Mouse (Mus musculus): Measurements from ENCODE around the gene Als2cr12. TPM values are rescaled to one million over a fixed set of nuclear protein-coding genes. Genes with fewer than 3 reads are reported as not detected.

Als2cr12 gene
- polyA plus RNA-seq, 1 experiment from 2014 or later, result not detected

GRCm38 (mm10) chr1:58717589-58718270, 21.9 kb upstream of the Als2cr12 start:
- Histone ChIP-seq H3K4me3 (no peak overlapping the region), H3K27ac (replicated peaks) (no peak overlapping the region), H3K27me3 (replicated peaks) (no peaks in the 10 kb centered on the region), H3K4me1 (peaks cover 46% of the 10 kb centered on the region), H3K4me2 (no peak overlapping the region), H3K9ac (no peak overlapping the region), H3K9me3 (no peaks in the 10 kb centered on the region), H3K36me3 (peaks cover 64% of the 10 kb centered on the region)
- no peak for ATAC-seq (ENCODE audit: extremely low read depth, insufficient number of reproducible peaks, low FRiP score, low TSS enrichment)
- 90% methylated on average over 8 of the region's 8 CpGs for WGBS

GRCm38 (mm10) chr1:58716883-58717220, 21.1 kb upstream of the Als2cr12 start:
- no peaks in the 10 kb centered on the region for H3K27me3 ChIP-seq (replicated peaks)
- ATAC-seq (ENCODE audit: extremely low read depth, insufficient number of reproducible peaks, low FRiP score, low TSS enrichment), result no peak
- peaks cover 40% of the 10 kb centered on the region for H3K4me1 ChIP-seq
- H3K4me3 ChIP-seq, result no peak overlapping the region
- H3K27ac ChIP-seq (replicated peaks), result peak overlapping the region; percentile 70; the same call in 1 of the 2 replicates
- WGBS, result 88% methylated on average over 4 of the region's 4 CpGs
- peaks cover 59% of the 10 kb centered on the region for H3K36me3 ChIP-seq
- no peaks in the 10 kb centered on the region for H3K9me3 ChIP-seq
- no peak overlapping the region for H3K9ac ChIP-seq
- H3K4me2 ChIP-seq, result no peak overlapping the region

- Histone ChIP-seq H3K27ac (replicated peaks) (peak overlapping the region; percentile 70), H3K4me3 (peak overlapping the region; percentile 78), H3K9me3 (no peaks in the 10 kb centered on the region), H3K4me2 (peak overlapping the region; percentile 85), H3K9ac (peak overlapping the region; percentile 34; the same call in 1 of the 2 replicates), H3K4me1 (peaks cover 38% of the 10 kb centered on the region), H3K36me3 (peaks cover 57% of the 10 kb centered on the region), H3K27me3 (replicated peaks) (no peaks in the 10 kb centered on the region)
- ATAC-seq (ENCODE audit: extremely low read depth, insufficient number of reproducible peaks, low FRiP score, low TSS enrichment), result no peak
- 49% methylated on average over 7 of the region's 7 CpGs for WGBS
Observed at GRCm38 (mm10) chr1:58716162-58716882, 20.5 kb upstream of the Als2cr12 start.

- Histone ChIP-seq H3K9me3 (no peaks in the 10 kb centered on the region), H3K4me2 (peak overlapping the region; percentile 85), H3K4me3 (peak overlapping the region; percentile 78), H3K27ac (replicated peaks) (peak overlapping the region; percentile 70), H3K36me3 (peaks cover 56% of the 10 kb centered on the region), H3K27me3 (replicated peaks) (no peaks in the 10 kb centered on the region), H3K9ac (0 out of 2 replicates have a peak overlapping the region, but pooled peaks have one; percentile 34), H3K4me1 (peaks cover 43% of the 10 kb centered on the region)
- no peak for ATAC-seq (ENCODE audit: extremely low read depth, insufficient number of reproducible peaks, low FRiP score, low TSS enrichment)
Observed at GRCm38 (mm10) chr1:58715536-58715935, 19.7 kb upstream of the Als2cr12 start.

- H3K27ac ChIP-seq (replicated peaks), result peak overlapping the region; percentile 99
- H3K4me1 ChIP-seq, result peaks cover 40% of the 10 kb centered on the region
- ATAC-seq (ENCODE audit: extremely low read depth, insufficient number of reproducible peaks, low FRiP score, low TSS enrichment), result no peak
- H3K4me3 ChIP-seq, result peak overlapping the region; percentile 78
- H3K9me3 ChIP-seq, result no peaks in the 10 kb centered on the region
- peak overlapping the region; percentile 85 for H3K4me2 ChIP-seq
- H3K27me3 ChIP-seq (replicated peaks), result no peaks in the 10 kb centered on the region
- H3K36me3 ChIP-seq, result peaks cover 47% of the 10 kb centered on the region
- WGBS, result 47% methylated on average over 1 of the region's 1 CpGs
- peak overlapping the region; percentile 96 for H3K9ac ChIP-seq
Observed at GRCm38 (mm10) chr1:58714361-58714760, 18.6 kb upstream of the Als2cr12 start.

GRCm38 (mm10) chr1:58713893-58714231, 18.1 kb upstream of the Als2cr12 start:
- Histone ChIP-seq H3K4me3 (peak overlapping the region; percentile 78), H3K27me3 (replicated peaks) (no peaks in the 10 kb centered on the region), H3K9me3 (no peaks in the 10 kb centered on the region), H3K36me3 (peaks cover 42% of the 10 kb centered on the region), H3K4me2 (peak overlapping the region; percentile 85), H3K9ac (peak overlapping the region; percentile 96), H3K4me1 (peaks cover 36% of the 10 kb centered on the region), H3K27ac (replicated peaks) (peak overlapping the region; percentile 99)
- no peak for ATAC-seq (ENCODE audit: extremely low read depth, insufficient number of reproducible peaks, low FRiP score, low TSS enrichment)
- whole genome bisulfite sequencing, result 36% methylated on average over 4 of the region's 4 CpGs

- peak overlapping the region; percentile 78 for H3K4me3 ChIP-seq
- peak overlapping the region; percentile 99 for H3K27ac ChIP-seq (replicated peaks)
- H3K9me3 ChIP-seq, result no peaks in the 10 kb centered on the region
- H3K9ac ChIP-seq, result peak overlapping the region; percentile 96
- H3K4me2 ChIP-seq, result peak overlapping the region; percentile 85
- H3K4me1 ChIP-seq, result peaks cover 36% of the 10 kb centered on the region
- no peak for ATAC-seq (ENCODE audit: extremely low read depth, insufficient number of reproducible peaks, low FRiP score, low TSS enrichment)
- H3K27me3 ChIP-seq (replicated peaks), result no peaks in the 10 kb centered on the region
- peaks cover 38% of the 10 kb centered on the region for H3K36me3 ChIP-seq
- 2% methylated on average over 31 of the region's 31 CpGs for WGBS
Observed at GRCm38 (mm10) chr1:58713081-58713892, 17.5 kb upstream of the Als2cr12 start.

GRCm38 (mm10) chr1:58712076-58713061, 16.6 kb upstream of the Als2cr12 start:
- H3K27me3 ChIP-seq (replicated peaks), result no peaks in the 10 kb centered on the region

GRCm38 (mm10) chr1:58711365-58712016, 15.7 kb upstream of the Als2cr12 start, which contains the start of gene Cflar:
Cflar (plus strand) TSS chr1:58711508.
- WGBS, result 0% methylated on average over 45 of the region's 45 CpGs
- Histone ChIP-seq H3K4me1 (peaks cover 36% of the 10 kb centered on the region), H3K36me3 (peaks cover 24% of the 10 kb centered on the region), H3K27me3 (replicated peaks) (no peaks in the 10 kb centered on the region), H3K4me3 (peak within 1 kb of the TSS; percentile 78), H3K9ac (peak within 1 kb of the TSS; percentile 88), H3K27ac (replicated peaks) (peak within 1 kb of the TSS; percentile 99), H3K4me2 (peak within 1 kb of the TSS; percentile 85), H3K9me3 (no peaks in the 10 kb centered on the region)
- ATAC-seq (ENCODE audit: extremely low read depth, insufficient number of reproducible peaks, low FRiP score, low TSS enrichment), result peak; percentile 69

More at GRCm38 (mm10) chr1:58712076-58713061, 16.6 kb upstream of the Als2cr12 start:
- Histone ChIP-seq H3K27ac (replicated peaks) (peak overlapping the region; percentile 99), H3K9me3 (no peaks in the 10 kb centered on the region), H3K4me2 (peak overlapping the region; percentile 85), H3K4me1 (peaks cover 36% of the 10 kb centered on the region), H3K36me3 (peaks cover 30% of the 10 kb centered on the region), H3K9ac (peak overlapping the region; percentile 96), H3K4me3 (peak overlapping the region; percentile 78)
- ATAC-seq (ENCODE audit: extremely low read depth, insufficient number of reproducible peaks, low FRiP score, low TSS enrichment), result peak; percentile 64; the same call in 1 of the 2 replicates
- WGBS, result 2% methylated on average over 11 of the region's 17 CpGs
